ENCODE assay signal across 8 mouse cellular contexts in the genomic region with DNA sequence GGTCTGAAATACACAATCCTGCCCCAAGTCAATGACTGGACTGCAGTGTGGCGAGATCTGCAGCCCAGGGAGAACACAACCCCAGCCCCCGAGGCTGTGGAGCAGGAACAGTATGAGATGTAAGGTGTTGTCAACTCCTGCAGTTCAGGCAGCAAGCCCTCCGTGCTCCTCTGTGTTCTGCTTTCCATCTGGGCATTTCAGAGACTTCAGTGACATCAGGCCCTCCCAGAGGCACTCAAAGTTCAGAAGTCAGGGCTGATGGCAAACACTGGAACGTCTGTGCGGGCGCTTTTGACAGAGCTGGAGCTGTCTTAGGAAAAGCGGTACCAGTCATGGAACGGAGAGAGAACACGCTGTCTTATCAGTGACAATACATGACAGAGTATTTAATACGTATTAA. TPM values are rescaled to one million over a fixed set of nuclear protein-coding genes. Genes with fewer than 3 reads are reported as not detected.
DNase-seq lines count a peak whose midpoint lies in the region; ATAC-seq and TF ChIP-seq lines count a peak whose summit lies in the region.

No protein-coding gene starts in this region.

- TF ChIP-seq EP300 in heart, postnatal 0 days (IDR thresholded peaks at IDR 0.05; ENCODE audit: low read depth) = no peak

- no peak overlapping the region for H3K4me3 ChIP-seq in heart, postnatal 0 days (ENCODE audit: low read depth, low read length)
- H3K4me3 ChIP-seq in embryonic facial prominence, embryonic 10.5 days = 0 out of 2 replicates have a peak overlapping the region, but pooled peaks have one; percentile 21
- H3K4me3 ChIP-seq in hindbrain, postnatal 0 days (ENCODE audit: low read length) = no peak overlapping the region

- peaks cover 29% of the 10 kb centered on the region for H3K4me1 ChIP-seq in heart, postnatal 0 days (ENCODE audit: control insufficient read depth, insufficient read depth)
- peaks cover 88% of the 10 kb centered on the region for H3K4me1 ChIP-seq in embryonic facial prominence, embryonic 10.5 days
- peaks cover 34% of the 10 kb centered on the region for H3K4me1 ChIP-seq in hindbrain, postnatal 0 days (ENCODE audit: insufficient read depth, low read length)

- H3K9ac ChIP-seq in heart, postnatal 0 days (replicated peaks; ENCODE audit: low read depth, low read length) = no peak overlapping the region
- H3K9ac ChIP-seq in hindbrain, postnatal 0 days (replicated peaks; ENCODE audit: low read length) = 0 out of 2 replicates have a peak overlapping the region, but pooled peaks have one; percentile 10

- peak overlapping the region; percentile 60 for H3K27ac ChIP-seq in heart, postnatal 0 days (ENCODE audit: low read depth)
- 0 out of 2 replicates have a peak overlapping the region, but pooled peaks have one; percentile 30 for H3K27ac ChIP-seq in embryonic facial prominence, embryonic 10.5 days (replicated peaks)
- no peak overlapping the region for H3K27ac ChIP-seq in hindbrain, postnatal 0 days

- intact Hi-C loops in heart, postnatal 25 days (cut with DNase I) = no loop called here

- no peak for TF ChIP-seq CTCF in heart, postnatal 0 days (IDR thresholded peaks at IDR 0.05; ENCODE audit: low read depth)
- TF ChIP-seq CTCF in hindbrain, postnatal 0 days (IDR thresholded peaks at IDR 0.05; ENCODE audit: low read depth) = no peak

- H3K9me3 ChIP-seq in heart, postnatal 0 days (replicated peaks; ENCODE audit: control insufficient read depth, low read length) = no peaks in the 10 kb centered on the region
- H3K9me3 ChIP-seq in embryonic facial prominence, embryonic 10.5 days = no peaks in the 10 kb centered on the region
- no peaks in the 10 kb centered on the region for H3K9me3 ChIP-seq in hindbrain, postnatal 0 days (ENCODE audit: low read length)

- 37% methylated on average over 10 of the region's 10 CpGs for WGBS in heart, postnatal 0 days
- WGBS in embryonic facial prominence, embryonic 10.5 days = 31% methylated on average over 10 of the region's 10 CpGs
- WGBS in hindbrain, postnatal 0 days = 52% methylated on average over 10 of the region's 10 CpGs

- peak; percentile 68 for DNase-seq in heart, postnatal 0 days (ENCODE audit: low spot score)
- DNase-seq in heart, postnatal 25 days (ENCODE audit: low spot score) = no peak
- DNase-seq in embryonic facial prominence, embryonic 10.5 days (ENCODE audit: low spot score) = peak; percentile 62
- peak; percentile 30 for DNase-seq in hindbrain, postnatal 0 days (ENCODE audit: low spot score)
- peak; percentile 38 for DNase-seq in naive thymus-derived CD4-positive, alpha-beta T cell, adult 2 months (ENCODE audit: low read depth)
- DNase-seq in left cerebral cortex, adult 8-10 months (ENCODE audit: low spot score in 2 of 2) = no peak
- DNase-seq in testis, postnatal 14 days (ENCODE audit: low spot score) = no peak
- no peak for DNase-seq in adrenal gland, adult 2 months

- no peaks in the 10 kb centered on the region for H3K36me3 ChIP-seq in heart, postnatal 0 days (replicated peaks; ENCODE audit: control insufficient read depth, insufficient read depth, low read length)
- H3K36me3 ChIP-seq in embryonic facial prominence, embryonic 10.5 days (replicated peaks) = peaks cover 13% of the 10 kb centered on the region
- H3K36me3 ChIP-seq in hindbrain, postnatal 0 days (ENCODE audit: insufficient read depth, low read length) = no peaks in the 10 kb centered on the region

- no peaks in the 10 kb centered on the region for H3K27me3 ChIP-seq in heart, postnatal 0 days (ENCODE audit: control insufficient read depth, insufficient read depth, low read length)
- peaks cover 2% of the 10 kb centered on the region for H3K27me3 ChIP-seq in embryonic facial prominence, embryonic 10.5 days (replicated peaks; ENCODE audit: low read depth, poor library complexity, severe bottlenecking)
- H3K27me3 ChIP-seq in hindbrain, postnatal 0 days (ENCODE audit: insufficient read depth, low read length) = no peaks in the 10 kb centered on the region

- 0 out of 2 replicates have a peak, but pooled peaks have one; percentile 8 for ATAC-seq in heart, postnatal 0 days (ENCODE audit: insufficient read depth, low read depth)
- ATAC-seq in hindbrain, postnatal 0 days = no peak

- H3K4me2 ChIP-seq in heart, postnatal 0 days (ENCODE audit: low read depth, low read length) = peak overlapping the region; percentile 25
- H3K4me2 ChIP-seq in hindbrain, postnatal 0 days (ENCODE audit: low read depth, low read length) = 0 out of 2 replicates have a peak overlapping the region, but pooled peaks have one; percentile 13

RNA-seq across cellular contexts. Expression of a gene that starts 4.9 kb away (rescaled TPM):
- 2.1 and 3.1 TPM in 2 replicates for total RNA-seq in heart, postnatal 0 days (2014; rRNA removed; ENCODE audit: low replicate concordance)
- 2.1 and 2.4 TPM in 2 replicates for polyA plus RNA-seq in heart, postnatal 0 days (2015; fragmentation: Nextera tagmentation; extraction: Ambion mirVana)
- total RNA-seq in heart, postnatal 25 days (2021) = 1 to 10 TPM; 6.9 to 7.9 TPM
- polyA plus RNA-seq in embryonic facial prominence, embryonic 10.5 days (2016; fragmentation: Nextera tagmentation; extraction: Ambion mirVana) = 12.2 and 12.4 TPM in 2 replicates
- 11.7 and 13.9 TPM in 2 replicates for total RNA-seq in hindbrain, postnatal 0 days (2014; rRNA removed)
- 12.6 and 14.7 TPM in 2 replicates for polyA plus RNA-seq in hindbrain, postnatal 0 days (2015; fragmentation: Nextera tagmentation; extraction: Ambion mirVana)
- 10 to 100 TPM in 3 of 4 experiments, 1 to 10 TPM in 1; 9.6 to 22.4 (median 15.1) TPM for total RNA-seq in left cerebral cortex, adult 8-10 months (2022)
- 1 to 10 TPM; 2.2 to 2.9 TPM for total RNA-seq in adrenal gland, adult 2 months (2021)
- polyA plus RNA-seq in adrenal gland, adult 2 months (2012; rRNA removed) = 0.35 and 0.61 TPM in 2 replicates

Comparison
In these comparisons a context has a peak if more than half of its experiments do, and no peak if none do; other contexts are left out.
1. DNase-seq: peak in heart, postnatal 0 days (single experiment), embryonic facial prominence, embryonic 10.5 days (single experiment), hindbrain, postnatal 0 days (single experiment) and naive thymus-derived CD4-positive, alpha-beta T cell, adult 2 months (single experiment); none in heart, postnatal 25 days (single experiment), left cerebral cortex, adult 8-10 months (0 of 2), testis, postnatal 14 days (single experiment) and adrenal gland, adult 2 months (single experiment).